8 mouse cellular contexts compared by ENCODE assay signal in genomic region chr5:113858971-113859370, GRCm38 (mm10). TPM values are rescaled to one million over a fixed set of nuclear protein-coding genes. Genes with fewer than 3 reads are reported as not detected.
DNase-seq lines count a peak whose midpoint lies in the region; ATAC-seq lines count a peak whose summit lies in the region.

No protein-coding gene starts in this region.

- no peak for ATAC-seq in midbrain, embryonic 14.5 days (ENCODE audit: low FRiP score, low TSS enrichment)
- peak; percentile 28; the same call in 1 of the 2 replicates for ATAC-seq in heart, embryonic 13.5 days (ENCODE audit: extremely low read depth, insufficient number of reproducible peaks, low FRiP score, low TSS enrichment)
- peak; percentile 68; the same call in 1 of the 2 replicates for ATAC-seq in liver, embryonic 12.5 days
- ATAC-seq in stomach, embryonic 16.5 days (ENCODE audit: insufficient read depth, low FRiP score), result peak; percentile 59; the same call in 1 of the 2 replicates

- no peaks in the 10 kb centered on the region; the same call in 1 of the 2 replicates for H3K9me3 ChIP-seq in midbrain, embryonic 10.5 days (replicated peaks)
- no peaks in the 10 kb centered on the region for H3K9me3 ChIP-seq in midbrain, embryonic 14.5 days (ENCODE audit: control insufficient read depth, low read length)
- H3K9me3 ChIP-seq in heart, embryonic 13.5 days, result no peaks in the 10 kb centered on the region
- no peaks in the 10 kb centered on the region for H3K9me3 ChIP-seq in liver, embryonic 12.5 days (replicated peaks)
- no peaks in the 10 kb centered on the region for H3K9me3 ChIP-seq in stomach, embryonic 16.5 days (replicated peaks; ENCODE audit: control insufficient read depth, low read length)

- peaks cover 44% of the 10 kb centered on the region for H3K36me3 ChIP-seq in midbrain, embryonic 10.5 days
- peaks cover 13% of the 10 kb centered on the region for H3K36me3 ChIP-seq in midbrain, embryonic 14.5 days (ENCODE audit: control insufficient read depth, insufficient read depth, low read length)
- H3K36me3 ChIP-seq in heart, embryonic 13.5 days, result peaks cover 35% of the 10 kb centered on the region
- peaks cover 39% of the 10 kb centered on the region for H3K36me3 ChIP-seq in liver, embryonic 12.5 days
- H3K36me3 ChIP-seq in stomach, embryonic 16.5 days (ENCODE audit: control insufficient read depth, insufficient read depth, low read length), result no peaks in the 10 kb centered on the region

- no peak overlapping the region for H3K9ac ChIP-seq in midbrain, embryonic 14.5 days (replicated peaks; ENCODE audit: low read length)
- peak overlapping the region; percentile 70 for H3K9ac ChIP-seq in heart, embryonic 13.5 days
- peak overlapping the region; percentile 42; the same call in 1 of the 2 replicates for H3K9ac ChIP-seq in liver, embryonic 12.5 days
- H3K9ac ChIP-seq in stomach, embryonic 16.5 days (ENCODE audit: low read length), result peak overlapping the region; percentile 40; the same call in 1 of the 2 replicates

- no peaks in the 10 kb centered on the region for H3K27me3 ChIP-seq in midbrain, embryonic 10.5 days (ENCODE audit: low read depth, poor library complexity, severe bottlenecking)
- no peaks in the 10 kb centered on the region for H3K27me3 ChIP-seq in midbrain, embryonic 14.5 days (ENCODE audit: control insufficient read depth, insufficient read depth, low read length)
- H3K27me3 ChIP-seq in heart, embryonic 13.5 days (replicated peaks), result no peaks in the 10 kb centered on the region
- H3K27me3 ChIP-seq in liver, embryonic 12.5 days (replicated peaks), result no peaks in the 10 kb centered on the region
- no peaks in the 10 kb centered on the region for H3K27me3 ChIP-seq in stomach, embryonic 16.5 days (ENCODE audit: control insufficient read depth, insufficient read depth, low read length)

- H3K4me3 ChIP-seq in midbrain, embryonic 10.5 days, result no peak overlapping the region
- H3K4me3 ChIP-seq in midbrain, embryonic 14.5 days (replicated peaks; ENCODE audit: low read depth, low read length), result no peak overlapping the region
- no peak overlapping the region for H3K4me3 ChIP-seq in heart, embryonic 13.5 days
- H3K4me3 ChIP-seq in liver, embryonic 12.5 days, result no peak overlapping the region
- H3K4me3 ChIP-seq in stomach, embryonic 16.5 days (replicated peaks; ENCODE audit: low read length), result no peak overlapping the region

- 64% methylated on average over 5 of the region's 5 CpGs for WGBS in midbrain, embryonic 10.5 days
- WGBS in midbrain, embryonic 14.5 days, result 80% methylated on average over 5 of the region's 5 CpGs
- 17% methylated on average over 5 of the region's 5 CpGs for WGBS in heart, embryonic 13.5 days
- WGBS in liver, embryonic 12.5 days (ENCODE audit: insufficient replicate concordance), result 14% methylated on average over 5 of the region's 5 CpGs
- WGBS in stomach, embryonic 16.5 days, result 38% methylated on average over 5 of the region's 5 CpGs

- peaks cover 46% of the 10 kb centered on the region for H3K4me1 ChIP-seq in midbrain, embryonic 10.5 days
- H3K4me1 ChIP-seq in midbrain, embryonic 14.5 days (ENCODE audit: control insufficient read depth, insufficient read depth, low read length), result peaks cover 30% of the 10 kb centered on the region
- H3K4me1 ChIP-seq in heart, embryonic 13.5 days, result peaks cover 65% of the 10 kb centered on the region
- peaks cover 51% of the 10 kb centered on the region for H3K4me1 ChIP-seq in liver, embryonic 12.5 days
- H3K4me1 ChIP-seq in stomach, embryonic 16.5 days (ENCODE audit: control insufficient read depth, insufficient read depth, low read length), result peaks cover 27% of the 10 kb centered on the region

- H3K27ac ChIP-seq in midbrain, embryonic 10.5 days (replicated peaks), result 0 out of 2 replicates have a peak overlapping the region, but pooled peaks have one; percentile 38
- H3K27ac ChIP-seq in midbrain, embryonic 14.5 days (replicated peaks; ENCODE audit: low read depth, low read length), result no peak overlapping the region
- peak overlapping the region; percentile 96 for H3K27ac ChIP-seq in heart, embryonic 13.5 days (replicated peaks)
- peak overlapping the region; percentile 55 for H3K27ac ChIP-seq in liver, embryonic 12.5 days
- H3K27ac ChIP-seq in stomach, embryonic 16.5 days (ENCODE audit: low read length), result peak overlapping the region; percentile 49

- H3K4me2 ChIP-seq in midbrain, embryonic 14.5 days (ENCODE audit: low read length), result no peak overlapping the region
- peak overlapping the region; percentile 28 for H3K4me2 ChIP-seq in heart, embryonic 13.5 days
- H3K4me2 ChIP-seq in liver, embryonic 12.5 days, result peak overlapping the region; percentile 22
- peak overlapping the region; percentile 19; the same call in 1 of the 2 replicates for H3K4me2 ChIP-seq in stomach, embryonic 16.5 days (ENCODE audit: low read depth, low read length)

- no peak for DNase-seq in midbrain, embryonic 10.5 days (ENCODE audit: low spot score)
- no peak for DNase-seq in midbrain, embryonic 14.5 days
- no peak for DNase-seq in cerebellum, postnatal 14 days
- no peak for DNase-seq in urinary bladder, adult 2 months (ENCODE audit: low spot score)
- DNase-seq in gastrocnemius, postnatal 25 days, result no peak

RNA-seq across cellular contexts. Expression of gene Selplg, which starts 26.5 kb away (rescaled TPM):
- polyA plus RNA-seq in midbrain, embryonic 10.5 days (2016; fragmentation: Nextera tagmentation; extraction: Ambion mirVana), result 0.77 and 1.5 TPM in 2 replicates
- polyA plus RNA-seq in midbrain, embryonic 14.5 days (2014; fragmentation: Nextera tagmentation; extraction: Ambion mirVana), result 1.1 and 2.6 TPM in 2 replicates
- polyA plus RNA-seq in heart, embryonic 13.5 days (2015; fragmentation: Nextera tagmentation; extraction: Ambion mirVana), result 1.2 and 1.3 TPM in 2 replicates
- polyA plus RNA-seq in liver, embryonic 12.5 days (2016; fragmentation: Nextera tagmentation; extraction: Ambion mirVana), result 10.8 and 11.6 TPM in 2 replicates
- 7.3 and 9.1 TPM in 2 replicates for polyA plus RNA-seq in stomach, embryonic 16.5 days (2015; fragmentation: Nextera tagmentation; extraction: Ambion mirVana)
- polyA plus RNA-seq in urinary bladder, adult 2 months (2012; rRNA removed), result 8.2 and 10.4 TPM in 2 replicates
- total RNA-seq in gastrocnemius, postnatal 25 days (2021), result 1 to 10 TPM in 1 of 2 experiments, under 1 TPM in 1; 0.43 to 1.2 TPM

RNA-seq across cellular contexts. Expression of gene Coro1c, which starts 49.6 kb away (rescaled TPM):
- polyA plus RNA-seq in midbrain, embryonic 10.5 days (2016; fragmentation: Nextera tagmentation; extraction: Ambion mirVana), result 205 and 233 TPM in 2 replicates
- 133 and 201 TPM in 2 replicates for polyA plus RNA-seq in midbrain, embryonic 14.5 days (2014; fragmentation: Nextera tagmentation; extraction: Ambion mirVana)
- polyA plus RNA-seq in heart, embryonic 13.5 days (2015; fragmentation: Nextera tagmentation; extraction: Ambion mirVana), result 95.4 and 99.4 TPM in 2 replicates
- 78.7 and 78.8 TPM in 2 replicates for polyA plus RNA-seq in liver, embryonic 12.5 days (2016; fragmentation: Nextera tagmentation; extraction: Ambion mirVana)
- polyA plus RNA-seq in stomach, embryonic 16.5 days (2015; fragmentation: Nextera tagmentation; extraction: Ambion mirVana), result 145 and 159 TPM in 2 replicates
- 116 and 159 TPM in 2 replicates for polyA plus RNA-seq in urinary bladder, adult 2 months (2012; rRNA removed)
- 10 to 100 TPM; 11.9 to 17.1 TPM for total RNA-seq in gastrocnemius, postnatal 25 days (2021)

RNA-seq across cellular contexts. Expression of gene Tmem119, which starts 58.7 kb away (rescaled TPM):
- polyA plus RNA-seq in midbrain, embryonic 10.5 days (2016; fragmentation: Nextera tagmentation; extraction: Ambion mirVana), result 23.6 and 25.1 TPM in 2 replicates
- polyA plus RNA-seq in midbrain, embryonic 14.5 days (2014; fragmentation: Nextera tagmentation; extraction: Ambion mirVana), result 1.00 and 3.2 TPM in 2 replicates
- 13.3 and 15.8 TPM in 2 replicates for polyA plus RNA-seq in heart, embryonic 13.5 days (2015; fragmentation: Nextera tagmentation; extraction: Ambion mirVana)
- polyA plus RNA-seq in liver, embryonic 12.5 days (2016; fragmentation: Nextera tagmentation; extraction: Ambion mirVana), result 7.2 and 9.8 TPM in 2 replicates
- 71.4 and 73.0 TPM in 2 replicates for polyA plus RNA-seq in stomach, embryonic 16.5 days (2015; fragmentation: Nextera tagmentation; extraction: Ambion mirVana)
- 42.0 and 42.1 TPM in 2 replicates for polyA plus RNA-seq in urinary bladder, adult 2 months (2012; rRNA removed)
- total RNA-seq in gastrocnemius, postnatal 25 days (2021), result 1 to 10 TPM; 3.0 to 3.6 TPM
